Mouse (Mus musculus): Measurements from ENCODE around the gene Plcb4.

The Plcb4 gene

GRCm38 (mm10) chr2:135658486-135659390 lies at the start of gene Plcb4:
TSS of gene Plcb4 (plus strand) at chr2:135659011.
- DNase-seq (ENCODE audit: low spot score in 2 of 2): peak in 1 of 2 experiments; percentile 81

GRCm38 (mm10) chr2:135614651-135615261 lies 44.1 kb upstream of the Plcb4 start:
- DNase-seq (ENCODE audit: low spot score in 2 of 2): no peak

GRCm38 (mm10) chr2:135616090-135616489 lies 42.7 kb upstream of the Plcb4 start:
- DNase-seq (ENCODE audit: low spot score in 2 of 2): no peak

- DNase-seq (ENCODE audit: low spot score in 2 of 2): no peak
These were observed 40.3 kb upstream of the Plcb4 start for GRCm38 (mm10) chr2:135618551-135618950.

- DNase-seq (ENCODE audit: low spot score in 2 of 2): peak in 1 of 2 experiments; percentile 2
These were observed 38.9 kb upstream of the Plcb4 start for GRCm38 (mm10) chr2:135619956-135620355.

GRCm38 (mm10) chr2:135627821-135628220 lies 31.0 kb upstream of the Plcb4 start:
- DNase-seq (ENCODE audit: low spot score in 2 of 2): no peak

- no peak for DNase-seq (ENCODE audit: low spot score in 2 of 2)
These were observed 21.6 kb upstream of the Plcb4 start for GRCm38 (mm10) chr2:135637227-135637626.

- DNase-seq (ENCODE audit: low spot score in 2 of 2): no peak
These were observed 17.8 kb upstream of the Plcb4 start for GRCm38 (mm10) chr2:135641002-135641401.

- DNase-seq (ENCODE audit: low spot score in 2 of 2): no peak
These were observed 17.2 kb upstream of the Plcb4 start for GRCm38 (mm10) chr2:135641636-135642035.

- DNase-seq (ENCODE audit: low spot score in 2 of 2): no peak
These were observed 12.6 kb upstream of the Plcb4 start for GRCm38 (mm10) chr2:135646226-135646625.

- no peak for DNase-seq (ENCODE audit: low spot score in 2 of 2)
These were observed 12.2 kb upstream of the Plcb4 start for GRCm38 (mm10) chr2:135646654-135647053.

GRCm38 (mm10) chr2:135647985-135648384 lies 10.8 kb upstream of the Plcb4 start:
- DNase-seq (ENCODE audit: low spot score in 2 of 2): no peak

- no peak for DNase-seq (ENCODE audit: low spot score in 2 of 2)
These were observed 7.9 kb upstream of the Plcb4 start for GRCm38 (mm10) chr2:135650885-135651284.

GRCm38 (mm10) chr2:135652040-135652439 lies 6.8 kb upstream of the Plcb4 start:
- no peak for DNase-seq (ENCODE audit: low spot score in 2 of 2)

- DNase-seq (ENCODE audit: low spot score in 2 of 2): no peak
These were observed 6.4 kb upstream of the Plcb4 start for GRCm38 (mm10) chr2:135652451-135652850.

- no peak for DNase-seq (ENCODE audit: low spot score in 2 of 2)
These were observed 2.9 kb upstream of the Plcb4 start for GRCm38 (mm10) chr2:135655948-135656347.

GRCm38 (mm10) chr2:135656586-135656985 lies 2.2 kb upstream of the Plcb4 start:
- DNase-seq (ENCODE audit: low spot score in 2 of 2): no peak

- DNase-seq (ENCODE audit: low spot score in 2 of 2): peak in 1 of 2 experiments; percentile 30
These were observed 775 bp downstream of the Plcb4 start for GRCm38 (mm10) chr2:135659391-135660180.

GRCm38 (mm10) chr2:135660816-135661215 lies 2.0 kb downstream of the Plcb4 start:
- DNase-seq (ENCODE audit: low spot score in 2 of 2): no peak

GRCm38 (mm10) chr2:135663785-135664184 lies 5.0 kb downstream of the Plcb4 start:
- DNase-seq (ENCODE audit: low spot score in 2 of 2): no peak

- DNase-seq (ENCODE audit: low spot score in 2 of 2): no peak
These were observed 8.7 kb downstream of the Plcb4 start for GRCm38 (mm10) chr2:135667496-135667895.

- no peak for DNase-seq (ENCODE audit: low spot score in 2 of 2)
These were observed 13.8 kb downstream of the Plcb4 start for GRCm38 (mm10) chr2:135672459-135673104.

Measured in left cerebral cortex, adult 9 months (tissue).